Mouse (Mus musculus) neural tube, embryonic 13.5 days (tissue): Measurements from ENCODE around the gene Pth2. TPM values are rescaled to one million over a fixed set of nuclear protein-coding genes. Genes with fewer than 3 reads are reported as not detected.

Experiments used
- ATAC-seq: fragments of 200-750 bp; cut with Nextera tagmentation; 2 replicates; pipeline ENCODE4 v1.8.0; 2017; ENCODE audit warnings: low read depth, mild to moderate bottlenecking, moderate TSS enrichment, moderate library complexity
- H3K27ac ChIP-seq: fragments of 300-500 bp; sonication (generic); replicated peaks from 2 replicates; pipeline ENCODE4 v1.5.1; 2015; ENCODE audit warnings: moderate library complexity, mild to moderate bottlenecking, inconsistent platforms
- H3K27me3 ChIP-seq: fragments of 300-500 bp; sonication (generic); 2 replicates; pipeline ENCODE4 v1.6.1; 2015; ENCODE audit warnings: mild to moderate bottlenecking, inconsistent platforms
- H3K36me3 ChIP-seq: fragments of 300-500 bp; sonication (generic); 2 replicates; pipeline ENCODE4 v1.6.1; 2015; ENCODE audit warnings: mild to moderate bottlenecking, inconsistent platforms
- H3K4me1 ChIP-seq: fragments of 300-500 bp; sonication (generic); replicated peaks from 2 replicates; pipeline ENCODE4 v1.6.1; 2015; ENCODE audit warnings: inconsistent platforms
- H3K4me2 ChIP-seq: fragments of 300-500 bp; sonication (generic); 2 replicates; pipeline ENCODE4 v1.6.1; 2015; ENCODE audit warnings: inconsistent platforms, mild to moderate bottlenecking, moderate library complexity
- H3K4me3 ChIP-seq: fragments of 300-500 bp; sonication (generic); 2 replicates; pipeline ENCODE4 v1.5.1; 2015; ENCODE audit warnings: mild to moderate bottlenecking, inconsistent platforms
- H3K9ac ChIP-seq: fragments of 300-500 bp; sonication (generic); 2 replicates; pipeline ENCODE4 v1.6.1; 2015; ENCODE audit warnings: moderate library complexity, mild to moderate bottlenecking, inconsistent platforms
- H3K9me3 ChIP-seq: fragments of 300-500 bp; sonication (generic); 2 replicates; pipeline ENCODE4 v1.6.1; 2016; ENCODE audit warnings: inconsistent platforms
- WGBS: fragments of 180-500 bp; shearing (Covaris S2); methylation state at CpG from one replicate; pipeline ENCODE4 v1.1.7; 2015; 5-methylcytosine and 5-hydroxymethylcytosine counted together
- polyA plus RNA-seq: library from polyadenylated mRNA; unstranded; fragments of >200 nt; fragmentation: Nextera tagmentation; extraction: Ambion mirVana; gene quantifications from 2 replicates; pipeline ENCODE4 v1.2.1, GENCODE M21; 2015

The Pth2 gene
- polyA plus RNA-seq, 1 experiment from 2014 or later = not detected

DNA sequence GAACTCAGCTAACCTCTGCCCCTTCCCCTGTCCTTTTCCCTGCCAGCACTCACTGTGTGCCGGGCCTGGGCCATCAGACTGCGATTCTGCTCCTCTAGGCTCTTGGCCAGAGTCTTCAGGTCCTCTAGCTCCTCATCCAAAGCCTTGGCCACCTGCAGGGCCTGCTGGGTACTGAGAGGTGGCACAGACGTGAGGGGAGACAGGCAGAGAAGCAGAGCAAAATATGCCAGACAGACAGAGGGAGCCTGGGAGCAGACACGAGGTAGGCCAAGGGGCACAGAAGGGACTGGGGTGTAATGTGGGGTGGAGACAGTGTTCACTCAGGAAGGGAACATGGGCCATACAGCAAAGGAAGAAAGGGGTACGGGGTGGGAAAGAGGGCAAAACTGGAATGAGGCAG, 12.6 kb downstream of the Pth2 start:
- Histone ChIP-seq H3K4me3 (no peak overlapping the region), H3K27ac (no peak overlapping the region), H3K27me3 (peaks cover 19% of the 10 kb centered on the region), H3K4me1 (peaks cover 12% of the 10 kb centered on the region; the same call in 1 of the 2 replicates), H3K4me2 (no peak overlapping the region), H3K36me3 (no peaks in the 10 kb centered on the region), H3K9ac (0 out of 2 replicates have a peak overlapping the region, but pooled peaks have one; percentile 17), H3K9me3 (no peaks in the 10 kb centered on the region)
- 65% methylated on average over 5 of the region's 5 CpGs for WGBS
- no peak for ATAC-seq

DNA sequence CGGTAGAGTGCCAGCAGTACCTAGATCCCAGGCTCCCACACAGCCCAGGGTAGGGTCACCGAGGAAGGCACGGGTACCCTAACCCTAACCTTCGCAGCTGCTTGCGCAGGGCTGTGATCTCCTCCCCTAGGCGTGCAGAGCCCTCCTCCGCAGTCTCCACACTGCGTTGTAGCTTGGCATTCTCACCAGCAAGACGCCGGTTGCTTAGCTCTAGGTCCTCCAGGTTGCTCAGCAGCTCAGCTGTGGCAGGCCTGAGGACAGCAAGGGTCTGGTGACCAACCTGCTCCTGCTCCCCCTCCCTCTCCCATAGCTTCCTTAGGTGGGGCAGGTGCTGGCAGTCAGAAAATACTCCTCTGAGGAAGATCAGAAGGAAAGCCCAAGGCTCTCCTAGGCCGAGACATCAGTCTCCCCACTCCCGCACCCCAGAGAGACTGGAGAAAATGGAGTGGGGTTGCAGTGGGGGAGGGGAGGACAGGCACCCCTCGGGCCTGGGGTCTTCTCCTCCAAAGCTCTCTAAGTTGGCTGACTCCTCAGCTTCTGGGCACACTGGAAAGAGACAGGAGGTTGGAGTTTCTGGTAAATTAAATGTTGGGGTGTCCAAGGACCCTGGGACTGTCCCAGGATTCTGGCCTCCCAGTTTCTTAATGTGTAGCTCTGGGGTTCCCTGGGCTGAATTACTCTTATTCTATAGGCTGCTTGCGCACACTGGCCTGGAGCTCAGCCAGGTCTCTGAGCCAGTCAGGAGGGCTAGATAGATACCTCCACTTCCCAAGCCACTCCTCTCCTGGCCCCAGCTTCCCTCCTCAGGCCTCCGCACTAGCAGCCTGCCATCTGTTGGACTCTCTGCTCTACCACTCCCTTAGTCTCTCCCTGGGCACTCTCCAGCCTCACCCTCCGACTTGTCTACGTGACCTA, 13.3 kb downstream of the Pth2 start:
- H3K4me3 ChIP-seq = no peak overlapping the region
- H3K27me3 ChIP-seq = peaks cover 16% of the 10 kb centered on the region
- WGBS = 75% methylated on average over 17 of the region's 17 CpGs
- no peak overlapping the region for H3K9ac ChIP-seq
- H3K9me3 ChIP-seq = no peaks in the 10 kb centered on the region
- ATAC-seq = no peak
- no peaks in the 10 kb centered on the region for H3K36me3 ChIP-seq
- H3K4me2 ChIP-seq = no peak overlapping the region
- peaks cover 12% of the 10 kb centered on the region; the same call in 1 of the 2 replicates for H3K4me1 ChIP-seq
- no peak overlapping the region for H3K27ac ChIP-seq

DNA sequence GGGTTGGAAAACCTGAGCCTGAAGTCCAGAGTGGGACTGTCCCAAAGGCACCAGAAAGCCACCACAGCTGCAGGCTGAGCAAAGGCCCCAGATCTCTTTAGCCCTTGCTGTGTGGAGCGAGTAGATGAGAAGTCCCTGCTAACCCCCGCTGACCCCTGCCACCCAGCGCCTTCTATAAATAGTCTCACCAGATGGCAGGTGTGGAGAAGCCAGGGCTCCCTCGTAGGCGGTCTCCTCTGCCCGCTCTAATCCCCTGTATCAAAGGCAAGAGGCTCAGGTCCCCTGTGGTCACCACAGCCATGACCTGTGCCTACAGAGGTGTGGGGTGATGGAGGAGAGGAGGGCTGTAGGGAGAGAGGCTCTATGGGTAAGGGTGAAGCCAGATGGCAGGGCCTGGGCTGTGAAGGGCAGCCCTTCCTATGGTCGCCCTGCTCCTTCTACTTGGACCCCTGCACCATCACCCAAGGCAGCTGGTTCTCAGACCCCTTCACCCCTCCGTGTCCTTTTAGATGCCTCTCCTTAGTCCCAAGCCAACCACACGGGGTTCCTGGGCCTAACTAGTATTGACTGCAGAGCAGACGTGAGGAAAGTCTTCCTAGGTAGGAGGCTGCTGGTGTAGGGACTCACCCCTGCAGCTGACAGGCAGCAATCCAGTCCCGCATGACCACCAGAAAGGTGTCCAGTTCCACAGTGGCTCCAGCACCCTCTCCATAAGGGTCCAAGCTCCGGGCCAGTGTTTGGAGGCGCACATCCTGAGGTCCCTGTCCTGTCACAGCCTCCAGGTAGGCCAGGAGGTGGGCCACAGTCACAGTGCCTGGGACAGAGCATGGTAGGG, 14.8 kb downstream of the Pth2 start:
- 66% methylated on average over 13 of the region's 13 CpGs for WGBS

DNA sequence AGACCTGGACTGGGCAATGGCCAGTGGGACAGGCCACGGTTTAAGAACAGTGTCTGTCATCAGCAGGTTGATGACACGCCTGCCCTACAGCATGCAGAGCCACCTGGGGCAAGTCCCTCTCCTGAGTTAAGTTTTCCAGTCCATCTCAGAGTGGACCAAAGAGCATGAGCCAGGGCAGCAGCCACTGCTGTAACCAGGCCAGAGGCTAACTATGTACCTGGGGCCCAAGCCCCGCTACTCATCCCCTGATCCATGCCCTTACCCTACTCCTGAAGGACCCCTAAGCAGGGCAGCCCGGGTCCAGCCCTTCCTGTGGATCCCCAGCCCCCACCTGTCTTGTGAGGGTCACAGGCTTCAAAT, 15.4 kb downstream of the Pth2 start:
- H3K9me3 ChIP-seq = no peaks in the 10 kb centered on the region
- WGBS = 91% methylated on average over 4 of the region's 4 CpGs
- H3K9ac ChIP-seq = no peak overlapping the region
- no peak overlapping the region for H3K4me3 ChIP-seq
- no peak overlapping the region for H3K4me2 ChIP-seq
- no peak for ATAC-seq
- no peaks in the 10 kb centered on the region for H3K36me3 ChIP-seq
- H3K27ac ChIP-seq = no peak overlapping the region
- peaks cover 12% of the 10 kb centered on the region; the same call in 1 of the 2 replicates for H3K4me1 ChIP-seq
- H3K27me3 ChIP-seq = peaks cover 7% of the 10 kb centered on the region; the same call in 1 of the 2 replicates

More for the DNA sequence above, 14.8 kb downstream of the Pth2 start:
- Histone ChIP-seq H3K27me3 (peaks cover 7% of the 10 kb centered on the region; the same call in 1 of the 2 replicates), H3K9me3 (no peaks in the 10 kb centered on the region), H3K4me2 (no peak overlapping the region), H3K9ac (0 out of 2 replicates have a peak overlapping the region, but pooled peaks have one; percentile 12), H3K36me3 (no peaks in the 10 kb centered on the region), H3K27ac (no peak overlapping the region), H3K4me3 (no peak overlapping the region), H3K4me1 (peaks cover 12% of the 10 kb centered on the region; the same call in 1 of the 2 replicates)
- no peak for ATAC-seq

DNA sequence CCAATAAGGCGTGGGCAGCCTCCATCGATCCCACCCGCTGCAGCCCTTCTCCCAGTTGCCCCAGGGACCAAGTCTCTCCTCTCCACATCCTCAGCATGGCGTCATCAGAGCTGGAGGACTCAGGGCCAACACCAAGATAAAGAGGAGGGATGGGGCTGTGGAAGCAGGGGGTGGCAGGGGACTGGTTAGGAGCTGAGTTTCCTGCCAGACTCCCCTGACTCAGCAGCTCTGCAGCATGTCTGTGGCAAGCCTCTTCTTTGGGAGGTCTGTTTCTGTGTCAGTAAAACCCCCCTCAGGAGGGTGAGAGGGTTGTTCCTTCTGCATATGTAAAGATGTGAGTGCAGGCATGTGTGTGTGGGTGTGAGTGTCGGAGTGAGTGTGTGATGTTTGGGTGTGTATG, 16.2 kb downstream of the Pth2 start:
- ATAC-seq = no peak
- Histone ChIP-seq H3K27ac (no peak overlapping the region), H3K9ac (no peak overlapping the region), H3K36me3 (no peaks in the 10 kb centered on the region), H3K4me2 (no peak overlapping the region), H3K9me3 (no peaks in the 10 kb centered on the region), H3K27me3 (peaks cover 4% of the 10 kb centered on the region; the same call in 1 of the 2 replicates), H3K4me3 (no peak overlapping the region), H3K4me1 (peaks cover 8% of the 10 kb centered on the region; the same call in 1 of the 2 replicates)
- 78% methylated on average over 5 of the region's 5 CpGs for WGBS

DNA sequence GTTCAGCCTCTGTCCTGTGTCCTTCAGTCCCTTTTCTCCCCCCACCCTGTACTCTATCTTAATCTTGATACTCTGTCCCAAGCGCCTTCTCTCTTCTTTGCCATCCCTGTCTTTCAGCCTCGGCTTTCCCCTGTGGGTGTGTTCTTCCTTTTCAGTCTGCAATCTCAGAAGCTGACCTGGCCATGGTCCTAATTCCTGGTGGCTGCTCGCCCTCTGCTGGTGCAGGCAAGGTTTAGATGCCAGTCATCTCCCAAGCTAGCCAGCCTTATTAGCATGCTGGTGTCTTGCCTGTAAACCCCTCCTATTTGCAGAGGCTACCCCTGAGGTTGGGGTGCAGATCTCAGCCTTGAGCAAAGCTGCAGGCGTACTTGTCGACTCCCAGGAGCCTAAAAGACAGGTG, 17.6 kb downstream of the Pth2 start:
- ATAC-seq = peak; percentile 75; the same call in 1 of the 2 replicates
- no peaks in the 10 kb centered on the region for H3K36me3 ChIP-seq
- H3K4me1 ChIP-seq = peaks cover 6% of the 10 kb centered on the region; the same call in 1 of the 2 replicates
- H3K27me3 ChIP-seq = peaks cover 11% of the 10 kb centered on the region
- H3K9ac ChIP-seq = no peak overlapping the region
- H3K4me2 ChIP-seq = no peak overlapping the region
- 17% methylated on average over 5 of the region's 5 CpGs for WGBS
- H3K27ac ChIP-seq = no peak overlapping the region
- H3K9me3 ChIP-seq = no peaks in the 10 kb centered on the region
- H3K4me3 ChIP-seq = no peak overlapping the region

DNA sequence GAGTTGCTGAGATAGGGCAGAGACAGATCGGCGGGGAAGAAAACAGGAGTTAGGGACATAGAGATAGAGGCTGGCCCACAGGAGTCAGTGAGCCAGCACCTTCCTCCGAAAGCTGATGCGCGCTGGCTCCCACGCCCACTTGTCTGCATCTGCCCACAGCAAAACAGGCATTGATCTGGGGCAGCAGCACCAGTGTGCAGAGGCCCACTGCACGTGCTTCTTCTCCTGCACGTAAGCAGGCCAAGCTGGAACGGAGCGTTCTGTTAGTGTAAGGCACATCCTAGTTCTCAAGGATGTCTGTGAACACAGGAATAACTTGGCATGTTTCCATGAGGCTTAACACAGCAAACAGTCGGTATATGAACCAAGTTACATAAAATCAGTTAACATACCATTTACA, 18.2 kb downstream of the Pth2 start:
- Histone ChIP-seq H3K36me3 (no peaks in the 10 kb centered on the region), H3K4me3 (no peak overlapping the region), H3K27me3 (peaks cover 17% of the 10 kb centered on the region), H3K9ac (no peak overlapping the region), H3K27ac (no peak overlapping the region), H3K4me2 (no peak overlapping the region), H3K9me3 (no peaks in the 10 kb centered on the region), H3K4me1 (peaks cover 6% of the 10 kb centered on the region; the same call in 1 of the 2 replicates)
- WGBS = 85% methylated on average over 11 of the region's 11 CpGs
- no peak for ATAC-seq

DNA sequence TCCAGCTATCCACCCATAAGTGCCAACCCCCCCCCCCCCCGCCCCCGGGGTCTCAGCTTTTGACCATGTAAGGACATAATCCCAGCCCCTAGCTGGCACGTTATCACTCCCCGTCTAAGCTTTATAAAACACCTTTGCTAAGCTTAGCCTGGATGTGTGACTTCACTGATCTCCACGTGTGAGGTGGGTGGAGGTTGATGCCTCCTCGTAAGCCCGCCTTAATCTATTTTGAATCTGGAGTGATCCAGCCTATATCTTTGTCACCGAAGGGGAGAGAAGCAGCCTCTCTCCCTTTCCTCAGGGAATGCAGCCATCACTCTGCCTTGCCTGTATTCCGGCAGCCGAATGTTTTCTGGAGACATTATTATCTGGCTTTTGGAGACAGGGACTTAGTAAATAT, 21.9 kb downstream of the Pth2 start:
- Histone ChIP-seq H3K27ac (no peak overlapping the region), H3K4me2 (no peak overlapping the region), H3K4me1 (peaks cover 11% of the 10 kb centered on the region; the same call in 1 of the 2 replicates), H3K27me3 (peaks cover 14% of the 10 kb centered on the region), H3K36me3 (no peaks in the 10 kb centered on the region), H3K9ac (0 out of 2 replicates have a peak overlapping the region, but pooled peaks have one; percentile 22), H3K9me3 (no peaks in the 10 kb centered on the region), H3K4me3 (no peak overlapping the region)
- ATAC-seq = no peak
- 69% methylated on average over 10 of the region's 10 CpGs for WGBS

DNA sequence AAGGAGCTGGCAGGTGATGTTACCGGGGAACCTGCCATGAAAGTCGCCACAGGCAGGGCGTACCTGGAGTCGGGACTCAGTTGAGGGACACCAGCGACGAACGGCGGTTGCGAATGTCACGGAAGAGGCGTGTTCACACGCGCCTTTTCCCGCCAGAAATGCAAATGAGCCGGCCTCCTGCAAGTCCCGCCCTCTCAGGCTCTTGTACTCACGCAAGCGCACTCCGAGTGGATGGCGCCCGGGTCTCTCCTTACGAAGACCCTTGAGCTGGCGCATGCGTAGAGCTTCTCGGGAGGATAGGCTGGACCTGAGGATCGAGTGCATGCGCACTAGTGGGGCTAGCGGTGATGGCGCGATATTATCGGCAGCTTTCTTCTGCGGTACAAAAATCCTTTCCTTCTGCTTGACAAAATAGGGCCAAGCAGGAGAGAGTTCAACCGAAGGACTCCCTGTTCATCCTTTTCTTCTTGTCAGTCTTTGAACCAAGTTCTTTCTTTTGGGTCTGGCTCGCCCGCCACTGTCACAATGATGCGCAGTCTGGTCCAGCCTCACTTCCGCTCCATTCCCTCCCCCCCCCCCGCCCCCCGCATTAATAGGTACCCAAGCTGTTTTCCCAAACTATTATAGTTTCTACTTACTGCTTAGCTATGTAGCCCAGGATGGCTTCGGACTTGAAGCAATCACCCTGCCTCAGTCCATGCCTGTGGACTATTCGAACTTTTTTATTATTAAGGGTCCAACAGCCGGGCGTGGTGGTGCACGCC, 23.8 kb downstream of the Pth2 start, which contains the start of gene Ccdc155:
Gene Ccdc155 (minus strand): TSS at position 513 of the 764 bp plus-strand sequence.
- peaks cover 19% of the 10 kb centered on the region for H3K27me3 ChIP-seq
- peaks cover 5% of the 10 kb centered on the region; the same call in 1 of the 2 replicates for H3K4me1 ChIP-seq
- H3K9me3 ChIP-seq = no peaks in the 10 kb centered on the region
- peak within 1 kb of the TSS; percentile 60 for H3K4me2 ChIP-seq
- H3K36me3 ChIP-seq = no peaks in the 10 kb centered on the region
- H3K9ac ChIP-seq = peak within 1 kb of the TSS; percentile 65
- peak; percentile 98 for ATAC-seq
- peak within 1 kb of the TSS; percentile 46 for H3K4me3 ChIP-seq
- WGBS = 10% methylated on average over 42 of the region's 44 CpGs
- H3K27ac ChIP-seq = peak within 1 kb of the TSS; percentile 81

DNA sequence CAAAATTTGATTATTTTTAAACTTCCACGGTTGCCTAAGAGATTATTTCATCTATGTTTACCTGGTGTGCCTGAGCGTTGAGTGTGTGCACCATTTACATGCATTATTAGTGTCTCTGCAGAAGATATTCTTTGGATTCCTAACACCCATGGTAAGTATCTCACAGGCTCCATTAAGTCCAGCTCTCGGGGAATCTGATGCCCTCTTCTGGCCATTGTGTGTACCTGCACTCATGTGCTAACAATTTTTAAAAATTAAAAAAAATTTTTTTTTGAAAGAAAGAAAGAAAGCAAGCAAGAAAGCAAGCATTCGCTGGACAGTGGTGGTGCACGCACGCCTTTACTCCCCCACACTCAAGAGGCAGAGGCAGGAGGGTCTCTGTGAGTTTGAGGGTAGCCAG, 27.5 kb downstream of the Pth2 start:
- H3K4me1 ChIP-seq = peaks cover 15% of the 10 kb centered on the region
- no peaks in the 10 kb centered on the region for H3K36me3 ChIP-seq
- H3K27me3 ChIP-seq = peaks cover 46% of the 10 kb centered on the region
- no peak overlapping the region for H3K4me2 ChIP-seq
- H3K9ac ChIP-seq = no peak overlapping the region
- no peak for ATAC-seq
- 76% methylated on average over 6 of the region's 6 CpGs for WGBS
- no peak overlapping the region for H3K27ac ChIP-seq
- no peaks in the 10 kb centered on the region for H3K9me3 ChIP-seq
- H3K4me3 ChIP-seq = no peak overlapping the region

DNA sequence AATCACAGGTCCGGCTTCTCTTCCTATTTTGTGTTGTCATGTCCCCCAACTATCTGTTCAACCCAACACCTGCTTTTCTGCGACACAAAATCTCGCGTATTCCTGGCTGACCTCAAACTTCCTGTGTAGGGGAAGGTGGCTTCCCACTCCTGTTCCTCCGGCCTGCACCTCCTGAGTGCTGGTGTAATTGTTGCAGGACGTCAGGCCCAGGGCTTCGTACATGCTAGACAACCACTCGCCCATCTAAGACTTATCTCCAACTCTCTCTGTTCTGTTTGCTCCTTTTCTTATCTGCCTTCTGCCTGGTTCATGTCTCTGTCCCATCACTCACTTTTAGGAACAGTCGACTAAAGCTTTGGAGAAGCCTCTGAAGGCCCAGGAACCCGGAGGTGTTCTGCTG, 30.3 kb downstream of the Pth2 start:
- H3K4me3 ChIP-seq = peak overlapping the region; percentile 4; the same call in 1 of the 2 replicates
- H3K9me3 ChIP-seq = no peaks in the 10 kb centered on the region
- 77% methylated on average over 10 of the region's 10 CpGs for WGBS
- no peak overlapping the region for H3K27ac ChIP-seq
- peak overlapping the region; percentile 31; the same call in 1 of the 2 replicates for H3K4me2 ChIP-seq
- peaks cover 18% of the 10 kb centered on the region for H3K4me1 ChIP-seq
- ATAC-seq = no peak
- no peak overlapping the region for H3K9ac ChIP-seq
- H3K36me3 ChIP-seq = no peaks in the 10 kb centered on the region
- peaks cover 39% of the 10 kb centered on the region for H3K27me3 ChIP-seq
